Comparison of ENCODE assay signal across 29 mouse cellular contexts in genomic region chr9:35561076-35561475, GRCm38 (mm10). TPM values are rescaled to one million over a fixed set of nuclear protein-coding genes. Genes with fewer than 3 reads are reported as not detected.
DNase-seq lines count a peak whose midpoint lies in the region; ATAC-seq and TF ChIP-seq lines count a peak whose summit lies in the region.
"Had no signal": no experiment of that assay in that cellular context is flagged by ENCODE, and none has a peak within 500 bp of the region (broad histone marks: within the 10 kb centered on the region; RNA-seq: fewer than 3 reads in every experiment).

No protein-coding gene starts in this region.

- no peak overlapping the region for H3K27ac ChIP-seq in intestine, embryonic 14.5 days (ENCODE audit: low read depth)
- no peak overlapping the region for H3K27ac ChIP-seq in intestine, embryonic 16.5 days (ENCODE audit: low read length)
- H3K27ac ChIP-seq in midbrain, embryonic 11.5 days (ENCODE audit: low read depth, low read length): no peak overlapping the region
- no peak overlapping the region for H3K27ac ChIP-seq in midbrain, embryonic 14.5 days (replicated peaks; ENCODE audit: low read depth, low read length)
- no peak overlapping the region for H3K27ac ChIP-seq in CH12.LX (ENCODE audit: insufficient read depth, low read depth)
- H3K27ac ChIP-seq: embryonic facial prominence, embryonic 10.5 days; embryonic facial prominence, embryonic 12.5 days; forebrain, embryonic 13.5 days; forebrain, embryonic 15.5 days had no signal

- TF ChIP-seq EP300 in CH12.LX (IDR thresholded peaks at IDR 0.05; ENCODE audit: low read length): no peak

- TF ChIP-seq RAD21 in CH12.LX (IDR thresholded peaks at IDR 0.05; ENCODE audit: low read depth, low read length): no peak

- no peak overlapping the region for H3K4me2 ChIP-seq in intestine, embryonic 14.5 days (ENCODE audit: low read length)
- no peak overlapping the region for H3K4me2 ChIP-seq in intestine, embryonic 16.5 days (ENCODE audit: low read depth, low read length)
- no peak overlapping the region for H3K4me2 ChIP-seq in midbrain, embryonic 11.5 days
- H3K4me2 ChIP-seq in midbrain, embryonic 14.5 days (ENCODE audit: low read length): no peak overlapping the region
- H3K4me2 ChIP-seq in CH12.LX (ENCODE audit: insufficient read depth, low read depth, poor library complexity, severe bottlenecking): peak overlapping the region; percentile 29; the same call in 1 of the 2 replicates
- H3K4me2 ChIP-seq: forebrain, embryonic 15.5 days had no signal

- dilution Hi-C loops in CH12.LX (cut with MboI; ENCODE audit: extremely low pct_ligation_motif_present, extremely low pct_unique_long_range_greater_than_20kb, low sequenced_read_pairs): no loop called here

- in situ Hi-C loops in CH12.LX (cut with MboI; ENCODE audit: low pct_ligation_motif_present, low pct_unique_long_range_greater_than_20kb, low sequenced_read_pairs): no loop called here

- H3K9me3 ChIP-seq in intestine, embryonic 14.5 days (ENCODE audit: control insufficient read depth, low read length): no peaks in the 10 kb centered on the region
- H3K9me3 ChIP-seq in intestine, embryonic 16.5 days (ENCODE audit: control insufficient read depth, low read length): no peaks in the 10 kb centered on the region
- H3K9me3 ChIP-seq in midbrain, embryonic 11.5 days (ENCODE audit: control insufficient read depth, low read length): no peaks in the 10 kb centered on the region
- no peaks in the 10 kb centered on the region for H3K9me3 ChIP-seq in midbrain, embryonic 14.5 days (ENCODE audit: control insufficient read depth, low read length)
- H3K9me3 ChIP-seq in CH12.LX (replicated peaks; ENCODE audit: low read length): no peaks in the 10 kb centered on the region
- H3K9me3 ChIP-seq: embryonic facial prominence, embryonic 10.5 days; embryonic facial prominence, embryonic 12.5 days; forebrain, embryonic 13.5 days; forebrain, embryonic 15.5 days; G1E had no signal

- peak; percentile 32 for DNase-seq in cerebellum, adult 9-10 months
- no peak for DNase-seq in cerebellum, postnatal 10 days
- DNase-seq in intestine, embryonic 14.5 days (ENCODE audit: low spot score): peak; percentile 43
- DNase-seq in midbrain, embryonic 11.5 days (ENCODE audit: low spot score, missing footprints): peak; percentile 69
- no peak for DNase-seq in midbrain, embryonic 14.5 days
- DNase-seq in CH12.LX (ENCODE audit: extremely low read depth): no peak
- DNase-seq in right cerebral cortex, adult 18-20 months: no peak
- DNase-seq: adrenal gland, adult 8-10 months; adrenal gland, postnatal 14 days; adrenal gland, postnatal 36 days; B cell, adult 2 months; cerebellum, adult 11-12 months; cerebellum, adult 2 months; cerebellum, adult 9-11 months; cerebellum, postnatal 25 days; forebrain, postnatal 0 days had no signal

- 93% methylated on average over 11 of the region's 11 CpGs for WGBS in intestine, embryonic 14.5 days
- 96% methylated on average over 11 of the region's 11 CpGs for WGBS in intestine, embryonic 16.5 days
- WGBS in midbrain, embryonic 11.5 days: 95% methylated on average over 11 of the region's 11 CpGs
- WGBS in midbrain, embryonic 14.5 days: 95% methylated on average over 11 of the region's 11 CpGs

- H3K27me3 ChIP-seq in intestine, embryonic 14.5 days (replicated peaks; ENCODE audit: control insufficient read depth, insufficient read depth, low read length): 0 out of 2 replicates have a peak, but pooled peaks cover 7% of the 10 kb centered on the region
- no peaks in the 10 kb centered on the region for H3K27me3 ChIP-seq in intestine, embryonic 16.5 days (replicated peaks; ENCODE audit: control insufficient read depth, insufficient read depth, low read length)
- peaks cover 6% of the 10 kb centered on the region; the same call in 1 of the 2 replicates for H3K27me3 ChIP-seq in midbrain, embryonic 11.5 days (ENCODE audit: control insufficient read depth, insufficient read depth, low read length)
- H3K27me3 ChIP-seq in midbrain, embryonic 14.5 days (ENCODE audit: control insufficient read depth, insufficient read depth, low read length): no peaks in the 10 kb centered on the region
- H3K27me3 ChIP-seq in CH12.LX (replicated peaks): peaks cover 25% of the 10 kb centered on the region
- H3K27me3 ChIP-seq: embryonic facial prominence, embryonic 12.5 days; forebrain, embryonic 13.5 days; forebrain, embryonic 15.5 days had no signal

- H3K4me3 ChIP-seq in intestine, embryonic 14.5 days (ENCODE audit: low read depth, low read length): no peak overlapping the region
- H3K4me3 ChIP-seq in intestine, embryonic 16.5 days (ENCODE audit: low read length): no peak overlapping the region
- H3K4me3 ChIP-seq in midbrain, embryonic 11.5 days (ENCODE audit: low read depth, low read length): no peak overlapping the region
- H3K4me3 ChIP-seq in midbrain, embryonic 14.5 days (replicated peaks; ENCODE audit: low read depth, low read length): no peak overlapping the region
- no peak overlapping the region for H3K4me3 ChIP-seq in CH12.LX (replicated peaks in 1 of 3; ENCODE audit: low read depth in 2 of 3, low read length in 2 of 3, poor library complexity in 1 of 3)
- H3K4me3 ChIP-seq: forebrain, embryonic 15.5 days had no signal

- H3K9ac ChIP-seq in intestine, embryonic 14.5 days (ENCODE audit: low read length): no peak overlapping the region
- no peak overlapping the region for H3K9ac ChIP-seq in intestine, embryonic 16.5 days (ENCODE audit: low read depth, low read length)
- H3K9ac ChIP-seq in midbrain, embryonic 11.5 days (ENCODE audit: low read length): no peak overlapping the region
- no peak overlapping the region for H3K9ac ChIP-seq in midbrain, embryonic 14.5 days (replicated peaks; ENCODE audit: low read length)
- no peak overlapping the region for H3K9ac ChIP-seq in CH12.LX (ENCODE audit: insufficient read depth, low read depth)
- H3K9ac ChIP-seq: embryonic facial prominence, embryonic 12.5 days; forebrain, embryonic 13.5 days; forebrain, embryonic 15.5 days; forebrain, postnatal 0 days had no signal

- no peak; the same call in 1 of the 2 replicates for TF ChIP-seq POLR2A in CH12.LX (IDR thresholded peaks at IDR 0.05; ENCODE audit: low read depth, low read length)

- no peak for ATAC-seq in intestine, embryonic 14.5 days (replicated peaks; ENCODE audit: low FRiP score, low TSS enrichment, low read depth)
- ATAC-seq in intestine, embryonic 16.5 days: no peak
- ATAC-seq in midbrain, embryonic 11.5 days (ENCODE audit: low FRiP score): no peak
- ATAC-seq in midbrain, embryonic 14.5 days (ENCODE audit: low FRiP score, low TSS enrichment): no peak
- ATAC-seq: activated CD4-positive, CD25-positive, alpha-beta regulatory T cell, adult 4 months; CD4-positive, CD25-positive, alpha-beta regulatory T cell, adult 4 months; forebrain, embryonic 13.5 days; forebrain, embryonic 15.5 days; forebrain, postnatal 0 days; Patski had no signal

- TF ChIP-seq CTCF in CH12.LX (conservative IDR thresholded peaks at IDR 0.05 in 1 of 2, IDR thresholded peaks at IDR 0.05 in 1 of 2; ENCODE audit: low read depth in 2 of 2, low read length in 2 of 2): no peak

- H3K4me1 ChIP-seq in intestine, embryonic 14.5 days (replicated peaks; ENCODE audit: control insufficient read depth, insufficient read depth, low read length): peaks cover 11% of the 10 kb centered on the region; the same call in 1 of the 2 replicates
- peaks cover 8% of the 10 kb centered on the region for H3K4me1 ChIP-seq in intestine, embryonic 16.5 days (ENCODE audit: control insufficient read depth, insufficient read depth, low read length)
- peaks cover 7% of the 10 kb centered on the region; the same call in 1 of the 2 replicates for H3K4me1 ChIP-seq in midbrain, embryonic 11.5 days (ENCODE audit: control insufficient read depth, insufficient read depth, low read length)
- peaks cover 13% of the 10 kb centered on the region for H3K4me1 ChIP-seq in midbrain, embryonic 14.5 days (ENCODE audit: control insufficient read depth, insufficient read depth, low read length)
- H3K4me1 ChIP-seq in CH12.LX (ENCODE audit: control insufficient read depth in 1 of 2, insufficient read depth in 2 of 2): peaks cover 4 to 53% of the 10 kb centered on the region in 2 experiments; a peak in 2 of 4 replicates

- H3K79me2 ChIP-seq in CH12.LX (replicated peaks; ENCODE audit: control insufficient read depth, extremely low read depth, insufficient read depth, poor library complexity, severe bottlenecking): peaks cover 48% of the 10 kb centered on the region

- H3K36me3 ChIP-seq in intestine, embryonic 14.5 days (ENCODE audit: control insufficient read depth, insufficient read depth, low read length): peaks cover 39% of the 10 kb centered on the region
- H3K36me3 ChIP-seq in intestine, embryonic 16.5 days (ENCODE audit: control insufficient read depth, insufficient read depth, low read length): peaks cover 2% of the 10 kb centered on the region; the same call in 1 of the 2 replicates
- H3K36me3 ChIP-seq in midbrain, embryonic 11.5 days (ENCODE audit: control insufficient read depth, insufficient read depth, low read length): peaks cover 14% of the 10 kb centered on the region; the same call in 1 of the 2 replicates
- H3K36me3 ChIP-seq in midbrain, embryonic 14.5 days (ENCODE audit: control insufficient read depth, insufficient read depth, low read length): peaks cover 31% of the 10 kb centered on the region
- peaks cover 22 to 38% of the 10 kb centered on the region in 2 experiments for H3K36me3 ChIP-seq in CH12.LX (replicated peaks in 1 of 2; ENCODE audit: control insufficient read depth in 1 of 2, insufficient read depth in 1 of 2, low read length in 1 of 2)

RNA-seq across cellular contexts. Expression of gene Pus3, which starts 2.7 kb away (rescaled TPM):
- polyA plus RNA-seq in intestine, embryonic 14.5 days (2014; fragmentation: Nextera tagmentation; extraction: Ambion mirVana): 21.7 and 23.9 TPM in 2 replicates
- 15.0 and 16.5 TPM in 2 replicates for polyA plus RNA-seq in intestine, embryonic 16.5 days (2015; fragmentation: Nextera tagmentation; extraction: Ambion mirVana)
- polyA plus RNA-seq in midbrain, embryonic 11.5 days (2014; fragmentation: Nextera tagmentation; extraction: Ambion mirVana): 23.8 and 24.8 TPM in 2 replicates
- polyA plus RNA-seq in midbrain, embryonic 14.5 days (2014; fragmentation: Nextera tagmentation; extraction: Ambion mirVana): 16.5 and 18.8 TPM in 2 replicates
- total RNA-seq in CH12.LX (2012; rRNA removed): 18.0 and 22.5 TPM in 2 replicates
- total RNA-seq in CH12.LX (2014; rRNA removed): 40.8 and 45.2 TPM in 2 replicates
- polyA plus RNA-seq in CH12.LX (2012; ENCODE audit: insufficient read length, low read depth): 21.8 and 22.1 TPM in 2 replicates

RNA-seq across cellular contexts. Expression of gene Ddx25, which starts 2.7 kb away (rescaled TPM):
- polyA plus RNA-seq in intestine, embryonic 14.5 days (2014; fragmentation: Nextera tagmentation; extraction: Ambion mirVana): 2.1 and 3.1 TPM in 2 replicates
- 1.1 and 1.2 TPM in 2 replicates for polyA plus RNA-seq in intestine, embryonic 16.5 days (2015; fragmentation: Nextera tagmentation; extraction: Ambion mirVana)
- polyA plus RNA-seq in midbrain, embryonic 11.5 days (2014; fragmentation: Nextera tagmentation; extraction: Ambion mirVana): 9.5 and 9.8 TPM in 2 replicates
- polyA plus RNA-seq in midbrain, embryonic 14.5 days (2014; fragmentation: Nextera tagmentation; extraction: Ambion mirVana): 27.2 and 32.4 TPM in 2 replicates
- total RNA-seq in CH12.LX (2012; rRNA removed): 0.50 and 0.85 TPM in 2 replicates
- 0.44 and 0.68 TPM in 2 replicates for total RNA-seq in CH12.LX (2014; rRNA removed)
- polyA plus RNA-seq in CH12.LX (2012; ENCODE audit: insufficient read length, low read depth): 0.33 and 0.46 TPM in 2 replicates

RNA-seq across cellular contexts. Expression of gene Pate2, which starts 9.0 kb away (rescaled TPM):
- 0.31 and 0.43 TPM in 2 replicates for polyA plus RNA-seq in intestine, embryonic 14.5 days (2014; fragmentation: Nextera tagmentation; extraction: Ambion mirVana)
- polyA plus RNA-seq in intestine, embryonic 16.5 days (2015; fragmentation: Nextera tagmentation; extraction: Ambion mirVana): 0.38 and 0.66 TPM in 2 replicates
- 0.96 and 1.8 TPM in 2 replicates for polyA plus RNA-seq in midbrain, embryonic 11.5 days (2014; fragmentation: Nextera tagmentation; extraction: Ambion mirVana)
- 0.62 and 0.74 TPM in 2 replicates for polyA plus RNA-seq in midbrain, embryonic 14.5 days (2014; fragmentation: Nextera tagmentation; extraction: Ambion mirVana)
- total RNA-seq in CH12.LX (2012; rRNA removed) (0.17 and 1.0 TPM in 2 replicates), CH12.LX (2014; rRNA removed) (0.24 and 0.59 TPM in 2 replicates)
- 0.41 and 0.68 TPM in 2 replicates for polyA plus RNA-seq in CH12.LX (2012; ENCODE audit: insufficient read length, low read depth)
- total RNA-seq: adrenal gland, postnatal 14 days had no signal
- polyA plus RNA-seq: CD4-positive, CD25-positive, alpha-beta regulatory T cell, adult 4 months had no signal

RNA-seq across cellular contexts. Expression of gene Hyls1, which starts 9.1 kb away (rescaled TPM):
- polyA plus RNA-seq in intestine, embryonic 14.5 days (2014; fragmentation: Nextera tagmentation; extraction: Ambion mirVana): 14.4 and 14.6 TPM in 2 replicates
- polyA plus RNA-seq in intestine, embryonic 16.5 days (2015; fragmentation: Nextera tagmentation; extraction: Ambion mirVana): 10.8 TPM in 2 replicates
- polyA plus RNA-seq in midbrain, embryonic 11.5 days (2014; fragmentation: Nextera tagmentation; extraction: Ambion mirVana): 32.6 and 34.7 TPM in 2 replicates
- polyA plus RNA-seq in midbrain, embryonic 14.5 days (2014; fragmentation: Nextera tagmentation; extraction: Ambion mirVana): 16.4 and 21.3 TPM in 2 replicates
- total RNA-seq in CH12.LX (2012; rRNA removed) (15.4 and 16.0 TPM in 2 replicates), CH12.LX (2014; rRNA removed) (18.9 and 21.5 TPM in 2 replicates)
- 18.3 and 20.2 TPM in 2 replicates for polyA plus RNA-seq in CH12.LX (2012; ENCODE audit: insufficient read length, low read depth)

RNA-seq across cellular contexts. Expression of gene Gm1113, which starts 43.0 kb away (rescaled TPM):
- not detected in 2 replicates for polyA plus RNA-seq in intestine, embryonic 14.5 days (2014; fragmentation: Nextera tagmentation; extraction: Ambion mirVana)
- not detected in 2 replicates for polyA plus RNA-seq in intestine, embryonic 16.5 days (2015; fragmentation: Nextera tagmentation; extraction: Ambion mirVana)
- polyA plus RNA-seq in midbrain, embryonic 11.5 days (2014; fragmentation: Nextera tagmentation; extraction: Ambion mirVana): not detected in 2 replicates
- not detected in 2 replicates for polyA plus RNA-seq in midbrain, embryonic 14.5 days (2014; fragmentation: Nextera tagmentation; extraction: Ambion mirVana)
- total RNA-seq in CH12.LX (2012; rRNA removed) (not detected in 2 replicates), CH12.LX (2014; rRNA removed) (not detected in 2 replicates)
- not detected in 2 replicates for polyA plus RNA-seq in CH12.LX (2012; ENCODE audit: insufficient read length, low read depth)
- total RNA-seq: adrenal gland, adult 18-20 months; adrenal gland, adult 8-10 months; adrenal gland, postnatal 14 days; adrenal gland, postnatal 36 days; forebrain, postnatal 0 days; G1E had no signal
- polyA plus RNA-seq: activated CD4-positive, CD25-positive, alpha-beta regulatory T cell, adult 4 months; CD4-positive, CD25-positive, alpha-beta regulatory T cell, adult 4 months; cerebellum, adult 2 months; cortical plate, adult 2 months; embryonic facial prominence, embryonic 10.5 days; embryonic facial prominence, embryonic 12.5 days; embryonic facial prominence, embryonic 14.5 days; forebrain, embryonic 11.5 days; forebrain, embryonic 13.5 days; forebrain, embryonic 15.5 days; forebrain, postnatal 0 days; G1E; Patski had no signal

Comparison
In these comparisons a context has a peak if more than half of its experiments do, and no peak if none do; other contexts are left out.
1. DNase-seq: peak in cerebellum, adult 9-10 months (single experiment), intestine, embryonic 14.5 days (single experiment) and midbrain, embryonic 11.5 days (single experiment); none in cerebellum, postnatal 10 days (0 of 2), midbrain, embryonic 14.5 days (single experiment), CH12.LX (single experiment) and right cerebral cortex, adult 18-20 months (single experiment).